Mouse (Mus musculus) cerebral cortex, adult 2 months (tissue): ENCODE measurements around the gene Dcaf12.

Experiments
- WGBS: fragments of 180-500 bp; shearing (Covaris S2); methylation state at CpG from one replicate; pipeline ENCODE4 v1.1.7; 2018; 5-methylcytosine and 5-hydroxymethylcytosine counted together

The Dcaf12 gene

DNA sequence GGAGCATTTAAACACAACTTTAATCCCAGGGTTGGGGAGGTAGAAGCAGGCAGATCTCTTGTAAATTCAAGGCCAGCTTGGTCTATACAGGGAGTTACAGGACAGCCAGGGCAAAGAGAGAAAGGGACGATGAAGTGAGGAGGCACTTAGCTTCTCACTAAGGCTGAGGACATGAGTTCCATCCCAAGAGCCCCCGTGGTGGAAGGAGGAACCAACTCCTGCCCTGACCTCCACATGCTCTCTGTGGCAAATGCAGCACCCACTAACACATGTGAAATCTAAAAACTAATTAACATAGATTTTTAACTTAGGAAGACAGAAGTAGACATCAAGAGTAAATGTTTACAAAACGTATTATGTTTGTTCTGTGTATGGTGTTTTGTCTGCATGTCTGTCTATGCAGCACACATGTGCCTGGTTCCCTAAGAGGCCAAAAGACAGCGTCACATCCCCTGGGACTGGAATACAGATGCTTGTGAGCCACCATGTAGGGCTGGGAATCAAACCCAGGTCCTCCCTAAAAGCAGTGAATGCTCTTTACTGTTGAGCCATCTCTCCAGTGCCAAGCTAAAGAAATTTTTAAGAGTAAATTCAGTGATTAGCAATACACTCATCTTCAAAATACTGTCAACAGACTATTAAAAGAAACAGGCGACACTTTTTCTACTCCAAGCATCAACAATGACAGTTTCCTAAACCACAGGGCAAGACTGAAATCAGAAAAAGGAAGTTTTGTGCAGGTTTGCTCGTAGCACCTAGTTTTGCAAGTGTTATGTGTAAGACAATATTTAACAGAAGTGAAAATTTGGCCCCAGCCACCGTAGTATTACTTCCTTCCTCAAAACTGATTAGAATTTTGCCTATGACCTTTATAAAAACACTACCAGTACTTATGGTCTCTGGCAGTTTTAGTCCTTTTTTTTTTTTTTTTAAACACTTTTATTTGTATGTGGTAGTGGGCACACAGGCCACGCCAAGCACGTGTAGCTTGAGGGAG lies 3.8 kb downstream of the Dcaf12 start:
- WGBS: 84% methylated on average over 9 of the region's 9 CpGs

DNA sequence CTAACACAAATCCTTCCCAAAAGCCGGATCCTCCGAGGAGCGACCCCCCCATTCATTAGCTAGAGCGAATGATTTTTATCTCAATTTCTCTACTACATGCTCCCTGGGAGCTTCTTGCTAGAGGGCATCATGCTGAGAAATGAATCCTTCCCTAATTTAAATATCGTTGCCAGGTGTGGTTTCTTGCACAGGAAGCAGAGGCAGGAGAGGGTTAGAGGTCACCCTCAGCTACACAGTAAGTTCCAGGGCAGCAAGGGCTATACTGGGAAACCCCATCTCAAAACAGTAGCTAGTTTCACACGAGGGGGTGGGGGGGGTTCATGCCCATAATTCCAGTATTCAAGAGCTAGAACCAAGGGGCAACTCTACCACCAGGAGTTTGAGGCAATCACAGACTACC lies 7.3 kb downstream of the Dcaf12 start:
- 79% methylated on average over 6 of the region's 6 CpGs for WGBS

DNA sequence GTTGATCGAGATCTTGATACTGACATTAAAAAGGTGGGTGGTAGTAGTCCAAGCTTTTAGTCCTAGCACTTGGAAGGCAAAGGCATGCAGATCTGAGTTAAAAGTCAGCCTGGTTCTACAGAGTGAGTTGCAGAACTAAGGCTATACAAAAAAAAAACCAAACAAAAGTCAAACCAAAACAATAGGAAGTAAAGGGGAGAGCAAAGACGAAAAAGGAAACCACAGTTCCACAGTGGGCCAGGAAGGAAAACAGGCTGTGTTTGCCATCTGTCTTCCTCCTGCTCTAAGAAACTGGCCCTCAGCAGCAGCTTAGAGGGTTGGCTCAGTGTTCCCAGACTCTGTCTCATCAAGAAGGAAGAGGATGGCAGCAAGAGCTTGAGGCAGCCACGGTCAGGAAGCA lies 10.4 kb downstream of the Dcaf12 start:
- WGBS: 14% methylated on average over 3 of the region's 3 CpGs

DNA sequence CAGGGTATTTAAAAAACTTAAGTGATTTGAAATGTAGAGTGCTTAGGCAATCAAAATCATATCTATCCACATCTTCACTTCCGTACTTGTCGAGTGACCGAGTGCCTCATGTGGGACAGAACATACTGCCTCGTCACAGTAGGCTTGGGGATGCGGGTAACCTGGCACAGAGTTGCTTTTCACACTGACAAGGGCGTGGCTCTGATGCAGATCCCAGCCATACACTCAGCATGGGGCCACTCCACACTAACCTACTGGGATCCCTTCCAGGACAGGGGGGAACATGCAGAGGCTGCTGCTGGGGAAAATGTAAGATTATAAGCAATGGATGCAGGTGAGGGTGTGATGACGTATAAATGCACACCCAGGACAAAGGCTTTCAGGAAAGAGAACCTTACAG lies 11.0 kb downstream of the Dcaf12 start:
- WGBS: 69% methylated on average over 7 of the region's 7 CpGs

DNA sequence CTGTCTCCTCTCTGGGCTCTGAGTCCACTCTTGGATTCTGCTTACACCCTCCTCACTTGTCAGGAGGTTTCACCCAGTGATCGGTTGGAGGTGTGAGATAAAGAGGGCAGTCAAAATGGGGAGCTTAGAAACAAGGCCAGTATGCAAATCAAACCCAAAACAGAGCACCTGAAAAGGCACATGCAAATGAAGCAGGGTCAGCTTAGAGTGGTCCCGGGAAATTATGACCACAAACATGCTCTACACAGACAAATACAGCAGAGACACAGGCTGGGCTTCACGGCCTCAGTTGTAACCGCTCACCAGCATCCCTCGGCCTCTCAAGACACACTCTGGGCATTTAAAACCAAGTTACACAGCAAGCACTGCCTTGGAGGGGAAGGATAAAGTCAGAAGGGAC lies 15.7 kb downstream of the Dcaf12 start:
- WGBS: 90% methylated on average over 5 of the region's 5 CpGs

DNA sequence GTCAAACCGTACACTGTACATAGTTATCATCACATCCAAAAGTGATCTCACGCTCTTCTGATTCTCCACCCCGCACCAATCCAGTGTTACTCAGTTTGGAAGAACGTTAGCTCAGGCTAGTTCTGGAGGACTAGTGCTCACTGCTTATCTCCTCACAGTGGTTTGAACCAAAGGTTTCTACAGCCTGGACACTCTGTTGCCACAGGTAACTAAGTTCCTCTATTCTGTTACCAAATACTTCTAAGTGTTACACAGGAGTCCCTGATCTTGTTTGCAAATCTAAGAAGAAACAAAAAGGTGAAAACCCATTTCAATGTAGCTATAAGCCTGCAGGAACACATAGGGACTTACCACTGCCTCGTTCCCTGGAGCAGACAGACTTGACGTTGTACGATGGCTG lies 18.7 kb downstream of the Dcaf12 start:
- WGBS: 95% methylated on average over 7 of the region's 7 CpGs

DNA sequence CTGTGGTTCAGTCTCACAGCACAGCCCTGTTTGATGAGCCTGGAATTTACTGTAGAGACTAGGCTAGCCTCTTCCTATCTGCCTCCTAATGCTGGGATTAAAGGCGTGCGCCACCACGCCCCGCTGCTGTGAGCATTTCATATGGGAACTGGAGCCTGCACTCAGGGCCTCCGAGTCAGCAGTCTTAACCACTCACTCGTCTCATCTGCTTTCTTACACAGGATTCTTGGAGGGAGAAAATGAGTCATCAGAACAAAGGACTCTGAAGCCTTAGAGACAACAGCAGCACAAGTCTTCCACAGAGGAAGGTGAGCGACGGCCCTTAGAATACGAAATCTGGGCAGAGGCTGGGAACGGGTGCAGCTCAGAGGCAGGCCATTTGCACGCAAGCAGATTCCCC lies 19.2 kb downstream of the Dcaf12 start:
- WGBS: 75% methylated on average over 11 of the region's 11 CpGs

DNA sequence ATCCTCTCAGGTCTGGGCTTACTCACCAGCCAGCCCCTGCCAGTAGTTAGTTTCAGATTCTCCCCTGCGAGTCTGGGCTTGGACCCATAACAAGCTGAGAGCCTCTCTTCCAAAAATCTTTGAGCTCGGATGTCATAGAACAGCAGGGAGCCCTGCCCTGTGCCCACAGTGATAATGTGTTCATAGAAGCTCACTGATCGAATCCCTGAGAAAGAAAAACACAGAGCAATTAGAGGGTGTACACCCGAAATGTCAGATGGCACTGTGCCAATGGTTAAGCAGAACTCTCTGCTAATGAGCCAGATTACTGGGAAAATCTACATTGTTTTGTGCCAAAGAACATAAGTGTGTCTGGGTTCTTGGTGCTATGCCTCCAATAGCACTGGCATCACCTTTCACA lies 20.8 kb downstream of the Dcaf12 start:
- 41% methylated on average over 4 of the region's 4 CpGs for WGBS

DNA sequence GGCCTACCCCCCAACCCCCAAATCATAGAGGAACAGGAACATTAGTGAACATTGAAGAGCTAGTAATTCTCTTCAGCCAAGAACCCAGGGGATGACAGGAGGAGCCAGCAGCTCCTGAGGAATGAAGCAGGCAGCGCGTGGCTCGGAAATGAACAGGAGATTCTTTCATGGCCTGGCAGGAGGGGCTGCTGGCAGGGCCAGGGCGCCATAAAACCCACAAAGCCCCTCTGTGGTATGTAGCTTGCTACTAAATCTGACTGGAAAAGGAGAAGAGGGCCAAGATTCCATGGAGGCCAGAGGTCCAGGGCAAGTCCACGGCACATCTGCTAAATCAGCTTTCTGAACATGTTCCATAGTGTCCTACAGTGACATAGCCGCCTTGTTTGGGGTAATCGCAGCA lies 24.9 kb downstream of the Dcaf12 start:
- WGBS: 54% methylated on average over 7 of the region's 7 CpGs

DNA sequence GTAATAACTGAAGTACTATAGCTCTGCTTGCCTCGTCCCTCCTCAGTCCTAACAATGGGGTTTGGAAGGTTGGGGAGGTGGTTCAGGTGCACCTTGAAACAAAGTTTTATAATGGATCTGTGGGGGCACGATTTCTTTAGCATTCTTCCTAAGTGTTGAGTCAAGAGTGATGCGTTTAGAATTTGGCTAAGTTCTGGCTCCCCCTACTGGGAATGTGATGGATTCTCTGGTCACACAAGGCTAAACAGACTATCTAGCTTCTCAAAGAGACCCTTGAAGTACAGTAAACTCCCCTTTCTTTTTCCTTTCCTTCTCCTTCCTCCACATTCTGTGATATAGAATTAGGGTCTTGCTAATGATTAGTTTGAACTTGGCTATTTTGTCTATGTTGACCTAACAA lies 28.3 kb downstream of the Dcaf12 start:
- WGBS: 11% methylated on average over 3 of the region's 3 CpGs

DNA sequence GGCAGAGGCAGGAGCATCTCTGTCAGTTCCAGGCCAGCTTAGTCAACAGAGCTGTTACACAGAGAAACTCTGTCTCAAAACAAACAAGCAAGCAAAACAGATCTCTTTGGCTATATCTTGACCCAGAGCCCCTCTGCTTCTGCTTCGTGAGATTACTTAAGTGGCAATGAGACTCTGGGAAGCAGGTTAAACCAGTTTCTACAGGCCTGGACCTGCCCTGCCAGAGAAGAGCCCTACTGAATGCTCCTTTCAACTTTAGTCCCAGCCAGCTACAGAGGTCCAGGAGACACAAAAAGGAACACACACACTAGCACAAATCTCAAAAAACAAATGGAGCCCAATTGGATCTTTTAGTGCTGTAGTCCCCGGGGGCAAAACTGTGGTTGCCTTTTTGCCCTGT lies 30.6 kb downstream of the Dcaf12 start:
- WGBS: 89% methylated on average over 2 of the region's 2 CpGs

DNA sequence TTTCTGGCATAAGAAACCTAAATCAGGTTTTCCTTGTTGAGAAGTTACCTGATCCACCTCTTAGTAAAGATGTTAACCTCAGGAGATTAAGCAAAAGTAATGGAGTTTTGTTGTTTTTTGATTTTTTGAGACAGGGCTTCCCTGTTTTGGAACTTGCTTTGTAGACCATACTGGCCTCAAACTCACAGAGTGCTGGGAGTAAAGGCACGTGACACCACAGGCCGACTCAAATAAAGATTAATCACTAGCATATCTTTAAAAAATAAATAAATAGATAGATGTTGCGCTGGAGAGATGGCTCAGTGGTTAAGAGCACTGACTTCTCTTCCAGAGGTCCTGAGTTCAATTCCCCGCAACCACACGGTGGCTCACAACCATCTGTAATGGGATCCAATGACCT lies 38.8 kb downstream of the Dcaf12 start:
- WGBS: 77% methylated on average over 5 of the region's 5 CpGs

DNA sequence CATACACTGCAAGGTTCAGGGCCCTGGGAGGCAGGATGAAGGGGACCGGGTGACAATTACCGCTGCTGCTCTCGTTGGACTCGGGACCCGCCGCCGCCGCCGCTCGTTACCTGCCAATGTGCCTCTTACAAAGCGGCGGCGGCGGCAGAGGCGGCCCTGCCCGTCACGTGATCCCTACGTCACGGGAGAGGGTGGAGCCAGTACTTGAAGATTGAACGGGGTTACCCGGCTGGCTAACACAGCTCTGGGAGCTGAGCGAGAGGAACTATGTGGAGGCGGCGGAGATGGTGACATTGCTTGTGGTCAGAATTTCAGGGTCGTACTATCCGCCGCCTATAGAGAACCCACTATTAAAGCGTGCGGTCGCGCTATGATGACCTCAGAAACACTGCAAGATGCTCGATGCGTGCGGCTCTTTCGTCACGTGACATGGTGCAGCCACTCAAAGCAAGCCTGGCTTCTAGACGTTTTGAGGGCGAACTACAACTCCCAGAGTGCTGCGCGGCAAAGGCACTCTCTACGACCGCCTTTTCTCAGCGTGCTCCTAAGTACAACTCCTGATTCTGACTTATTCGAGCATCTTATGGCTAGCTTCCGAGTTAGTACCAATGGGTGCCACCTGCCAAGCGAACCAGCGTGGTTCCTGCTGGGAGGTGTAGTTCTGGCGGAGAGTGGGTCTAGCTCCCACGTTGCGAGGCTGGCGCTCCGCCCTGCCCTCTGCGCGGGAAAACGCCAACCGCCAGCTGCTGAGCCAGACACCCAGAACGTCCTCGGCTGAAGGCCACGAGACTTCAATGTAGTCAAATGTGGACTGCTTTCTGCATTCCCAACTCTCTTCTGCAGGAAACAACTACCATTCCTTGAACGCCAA lies 39.5 kb downstream of the Dcaf12 start, which contains the start of gene Ubap2:
Ubap2 (minus strand) TSS at position 165 of the 871 bp plus-strand sequence.
- WGBS: under 1% methylated on average over 60 of the region's 60 CpGs

DNA sequence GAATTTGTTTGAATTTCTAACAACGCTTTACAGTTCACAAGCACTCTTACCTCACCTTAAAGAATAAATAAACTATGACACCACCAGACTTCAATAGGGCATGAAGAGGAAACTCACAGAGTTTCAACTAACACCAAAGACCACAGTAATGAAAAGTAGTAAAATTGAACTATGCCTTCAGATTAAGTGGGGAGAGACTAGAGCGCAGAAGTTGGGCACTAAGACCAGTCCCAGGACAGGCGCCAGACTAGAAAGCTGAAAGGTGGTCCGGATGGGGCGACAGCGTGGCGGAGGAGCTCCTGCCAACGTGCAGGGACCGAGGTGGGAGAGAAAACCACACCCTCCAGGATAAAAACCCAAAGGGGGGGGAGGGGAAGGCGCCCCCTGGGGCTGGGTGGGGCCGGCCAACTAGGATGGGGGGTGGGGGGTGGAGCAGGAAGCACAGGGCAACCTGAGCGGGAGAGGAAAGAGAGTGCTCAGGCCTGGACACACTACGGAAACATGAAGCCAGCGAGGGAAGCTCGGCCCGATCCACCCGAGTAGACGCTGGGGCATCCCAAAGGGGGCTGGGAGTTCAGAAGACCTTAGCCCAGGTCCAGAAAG lies 40.2 kb downstream of the Dcaf12 start:
- under 1% methylated on average over 18 of the region's 18 CpGs for WGBS

DNA sequence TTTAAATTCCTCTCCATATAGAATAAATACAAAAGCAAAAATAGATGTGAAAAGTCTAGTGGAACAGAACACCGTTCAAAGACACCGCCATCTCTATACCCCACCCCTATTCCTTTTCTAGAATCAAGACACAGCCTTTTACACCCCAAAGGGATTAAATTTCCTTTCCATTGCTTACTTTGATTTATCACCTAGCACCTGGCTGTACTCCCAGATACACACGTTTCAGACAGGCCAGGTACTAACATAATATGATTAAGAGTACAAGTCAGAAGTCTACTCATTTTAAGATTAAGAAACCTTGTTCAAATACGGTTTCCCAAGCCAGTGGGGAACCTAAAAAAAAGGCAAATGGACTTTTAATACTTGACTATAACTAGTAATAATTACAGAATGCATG lies 48.3 kb downstream of the Dcaf12 start:
- 77% methylated on average over 4 of the region's 4 CpGs for WGBS

DNA sequence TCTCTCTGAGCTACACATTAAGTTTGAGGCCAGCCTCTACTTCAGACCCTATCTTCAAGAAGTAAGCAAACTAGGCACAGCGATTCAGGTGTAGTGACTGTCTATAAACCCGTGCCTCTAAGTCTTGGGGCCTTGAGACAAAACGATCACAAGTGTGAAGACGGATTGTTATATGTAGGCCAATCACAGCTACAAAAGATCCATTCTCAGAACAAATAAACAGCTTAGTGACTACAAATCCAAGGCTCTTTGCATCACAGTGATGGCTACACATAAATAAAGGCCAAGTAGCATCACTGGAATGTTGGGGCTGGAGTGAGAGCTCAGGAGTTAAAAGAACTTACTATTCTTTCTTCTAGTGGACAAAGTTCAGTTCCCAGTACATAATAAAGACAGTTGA lies 55.7 kb downstream of the Dcaf12 start:
- 76% methylated on average over 4 of the region's 4 CpGs for WGBS

DNA sequence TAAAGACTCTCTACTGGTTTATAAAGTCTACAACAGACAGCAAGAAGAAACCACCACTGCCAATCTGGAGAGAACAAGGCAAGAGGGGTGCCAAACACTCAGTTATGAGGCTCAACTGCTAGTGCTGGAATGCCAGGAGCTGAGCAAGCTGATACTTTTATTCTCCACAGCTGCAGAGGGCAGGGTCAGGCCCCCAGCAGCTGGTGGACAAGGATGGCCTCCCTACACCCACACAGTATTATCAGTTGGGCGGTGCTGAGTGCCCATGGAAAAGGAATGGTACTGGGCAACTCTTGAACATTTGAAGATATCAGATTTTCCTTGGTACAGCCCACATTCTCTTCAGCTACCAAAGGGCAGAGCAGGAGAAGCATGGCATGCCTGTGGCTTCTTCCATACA lies 56.9 kb downstream of the Dcaf12 start:
- WGBS: 94% methylated on average over 1 of the region's 1 CpGs

DNA sequence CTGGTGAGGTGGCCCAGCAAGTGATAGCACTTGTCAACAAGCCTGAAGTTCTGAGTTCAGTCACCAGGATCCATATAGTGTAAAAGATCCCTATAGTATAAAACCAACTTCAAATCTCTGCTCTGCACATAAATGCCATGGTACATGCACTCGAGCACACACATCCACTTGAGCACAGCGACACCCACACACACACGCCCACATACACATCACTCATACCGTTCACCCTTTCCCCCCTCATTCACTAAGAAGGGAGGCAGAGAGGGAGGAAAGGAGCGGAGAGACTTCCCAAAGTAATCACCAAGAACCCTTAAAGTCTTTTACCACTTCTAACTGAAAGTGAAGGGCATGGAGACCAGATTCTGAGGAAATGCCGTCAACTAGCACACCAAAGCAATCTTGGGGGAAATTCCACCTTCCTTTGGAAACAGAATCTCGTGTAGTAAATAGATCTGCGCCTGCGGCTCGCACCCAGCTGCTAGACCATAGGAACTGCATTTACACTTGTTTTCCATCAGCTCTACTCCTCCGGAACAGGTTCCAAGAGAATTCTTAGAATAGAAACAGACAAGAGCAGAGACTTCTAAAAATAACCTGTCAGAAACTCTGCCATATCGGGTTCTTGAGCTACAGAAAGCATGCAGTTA lies 59.0 kb downstream of the Dcaf12 start:
- WGBS: 34% methylated on average over 12 of the region's 12 CpGs

DNA sequence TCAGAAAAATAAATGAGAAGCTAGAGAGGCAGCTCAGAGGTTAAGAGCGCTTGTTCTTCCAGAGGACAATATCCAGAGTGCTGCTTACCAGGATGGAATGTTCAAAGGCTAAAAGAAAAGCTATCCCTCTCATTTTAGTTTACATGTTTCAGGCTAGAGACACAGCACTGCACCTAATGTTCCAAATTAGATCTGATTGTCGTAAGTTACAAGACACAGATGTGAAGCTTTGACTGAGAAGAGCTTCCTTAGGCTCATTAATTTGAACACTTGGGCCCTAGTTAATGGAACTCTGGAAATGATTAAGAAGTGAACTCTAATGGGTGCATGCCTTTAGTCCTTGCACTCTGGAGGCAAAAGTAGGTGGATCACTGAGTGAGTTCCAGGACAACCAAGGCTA lies 60.9 kb downstream of the Dcaf12 start:
- 92% methylated on average over 2 of the region's 2 CpGs for WGBS

DNA sequence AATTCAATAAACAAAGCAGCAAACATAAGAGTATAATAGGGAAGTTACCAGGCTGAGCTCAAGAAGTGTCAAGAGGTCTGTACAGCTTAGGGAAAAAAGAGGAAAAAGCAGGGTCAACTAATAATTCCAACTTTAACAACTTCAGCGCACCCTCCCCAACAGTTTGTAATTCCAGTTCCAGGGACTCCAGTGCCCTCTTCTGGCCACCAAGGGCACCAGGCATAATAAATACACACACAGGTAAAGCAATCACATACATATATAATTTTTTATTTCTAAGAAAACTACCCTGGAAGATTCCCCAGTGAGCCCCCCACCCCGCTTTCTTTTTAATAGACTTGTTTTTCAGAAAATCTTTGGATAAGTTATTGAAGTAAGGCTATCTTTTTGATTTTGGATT lies 69.3 kb downstream of the Dcaf12 start:
- 96% methylated on average over 2 of the region's 2 CpGs for WGBS
